12 mouse cellular contexts compared by ENCODE assay signal in genomic region chr15:82255248-82255647, GRCm38 (mm10). TPM values are rescaled to one million over a fixed set of nuclear protein-coding genes. Genes with fewer than 3 reads are reported as not detected.
DNase-seq lines count a peak whose midpoint lies in the region; ATAC-seq and TF ChIP-seq lines count a peak whose summit lies in the region.
"Had no signal": no experiment of that assay in that cellular context is flagged by ENCODE, and none has a peak within 500 bp of the region (broad histone marks: within the 10 kb centered on the region; RNA-seq: fewer than 3 reads in every experiment).

No protein-coding gene starts in this region.

- WGBS in hindbrain, embryonic 16.5 days, result 39% methylated on average over 4 of the region's 4 CpGs
- WGBS in heart, embryonic 12.5 days, result 48% methylated on average over 4 of the region's 4 CpGs

- peak overlapping the region; percentile 59 for H3K4me2 ChIP-seq in hindbrain, embryonic 16.5 days (ENCODE audit: low read length)
- H3K4me2 ChIP-seq in heart, embryonic 12.5 days, result no peak overlapping the region

- peaks cover 6% of the 10 kb centered on the region for H3K4me1 ChIP-seq in testis, adult 2 months (ENCODE audit: control insufficient read depth, insufficient read depth, low read length)
- H3K4me1 ChIP-seq in hindbrain, embryonic 16.5 days (ENCODE audit: control insufficient read depth, insufficient read depth, low read depth, low read length), result peaks cover 22% of the 10 kb centered on the region
- 0 out of 2 replicates have a peak, but pooled peaks cover 5% of the 10 kb centered on the region for H3K4me1 ChIP-seq in heart, embryonic 12.5 days (replicated peaks)

- ATAC-seq in frontal cortex, adult (ENCODE audit: low TSS enrichment), result peak; percentile 55
- no peak for ATAC-seq in hindbrain, embryonic 16.5 days
- ATAC-seq in heart, embryonic 12.5 days (ENCODE audit: insufficient number of reproducible peaks, low FRiP score), result no peak

- no peak for TF ChIP-seq POLR2A in testis, adult 2 months (IDR thresholded peaks at IDR 0.05; ENCODE audit: control insufficient read depth, low read depth, low read length)

- peak overlapping the region; percentile 74; the same call in 1 of the 2 replicates for H3K9ac ChIP-seq in hindbrain, embryonic 16.5 days (ENCODE audit: low read depth, low read length)
- no peak overlapping the region for H3K9ac ChIP-seq in heart, embryonic 12.5 days

- H3K27me3 ChIP-seq in testis, adult 2 months (ENCODE audit: control insufficient read depth, insufficient read depth, low read length), result no peaks in the 10 kb centered on the region
- no peaks in the 10 kb centered on the region for H3K27me3 ChIP-seq in hindbrain, embryonic 16.5 days (replicated peaks; ENCODE audit: control insufficient read depth, insufficient read depth, low read length)
- peaks cover 24% of the 10 kb centered on the region for H3K27me3 ChIP-seq in heart, embryonic 12.5 days (replicated peaks)

- no peak overlapping the region for H3K27ac ChIP-seq in testis, adult 2 months (ENCODE audit: control insufficient read depth, insufficient read depth, low read depth, low read length)
- peak overlapping the region; percentile 90 for H3K27ac ChIP-seq in hindbrain, embryonic 16.5 days (ENCODE audit: low read depth, low read length)
- H3K27ac ChIP-seq in heart, embryonic 12.5 days (ENCODE audit: poor library complexity, severe bottlenecking), result no peak overlapping the region

- DNase-seq in frontal cortex, postnatal 10 days (ENCODE audit: low spot score in 2 of 2), result no peak
- DNase-seq in testis, postnatal 14 days (ENCODE audit: low spot score), result no peak
- no peak for DNase-seq in yolk sac, embryonic 10.5 days (ENCODE audit: low spot score)
- no peak for DNase-seq in layer of hippocampus, adult 9-11 months
- DNase-seq: kidney, adult 11 months; lung, postnatal 14 days had no signal

- peak overlapping the region; percentile 68 for H3K4me3 ChIP-seq in testis, adult 2 months (ENCODE audit: control insufficient read depth, low read depth, low read length)
- H3K4me3 ChIP-seq in hindbrain, embryonic 16.5 days (ENCODE audit: low read length), result no peak overlapping the region; the same call in 1 of the 2 replicates
- no peak overlapping the region for H3K4me3 ChIP-seq in heart, embryonic 12.5 days
- H3K4me3 ChIP-seq: erythroblast, embryonic 14.5 days had no signal

- TF ChIP-seq CTCF in testis, adult 2 months (IDR thresholded peaks at IDR 0.05; ENCODE audit: control insufficient read depth, insufficient read depth, insufficient replicate concordance, low read depth, low read length), result no peak

- no peaks in the 10 kb centered on the region for H3K9me3 ChIP-seq in hindbrain, embryonic 16.5 days (ENCODE audit: control insufficient read depth, low read length)
- H3K9me3 ChIP-seq in heart, embryonic 12.5 days (replicated peaks), result no peaks in the 10 kb centered on the region

- H3K36me3 ChIP-seq in testis, adult 2 months (ENCODE audit: control insufficient read depth, insufficient read depth, low read length), result no peaks in the 10 kb centered on the region
- no peaks in the 10 kb centered on the region for H3K36me3 ChIP-seq in hindbrain, embryonic 16.5 days (ENCODE audit: control insufficient read depth, insufficient read depth, low read length)
- no peaks in the 10 kb centered on the region for H3K36me3 ChIP-seq in heart, embryonic 12.5 days

RNA-seq across cellular contexts. Expression of gene 1500009C09Rik, which starts 3.1 kb away (rescaled TPM):
- polyA plus RNA-seq in testis, adult 2 months (2012; rRNA removed), result 7.8 and 9.4 TPM in 2 replicates
- polyA plus RNA-seq in hindbrain, embryonic 16.5 days (2015; fragmentation: Nextera tagmentation; extraction: Ambion mirVana), result 16.7 and 20.3 TPM in 2 replicates
- not detected in 2 replicates for polyA plus RNA-seq in heart, embryonic 12.5 days (2016; fragmentation: Nextera tagmentation; extraction: Ambion mirVana)
- polyA plus RNA-seq: erythroblast, embryonic 14.5 days; stomach, embryonic 14.5 days had no signal

RNA-seq across cellular contexts. Expression of gene Cenpm, which starts 10.7 kb away (rescaled TPM):
- polyA plus RNA-seq in testis, adult 2 months (2012; rRNA removed), result 14.6 and 21.3 TPM in 2 replicates
- 20.0 and 24.0 TPM in 2 replicates for polyA plus RNA-seq in hindbrain, embryonic 16.5 days (2015; fragmentation: Nextera tagmentation; extraction: Ambion mirVana)
- 57.9 and 67.0 TPM in 2 replicates for polyA plus RNA-seq in heart, embryonic 12.5 days (2016; fragmentation: Nextera tagmentation; extraction: Ambion mirVana)

RNA-seq across cellular contexts. Expression of gene Sept3, which starts 19.4 kb away (rescaled TPM):
- polyA plus RNA-seq in testis, adult 2 months (2012; rRNA removed), result 12.1 and 14.0 TPM in 2 replicates
- 321 and 348 TPM in 2 replicates for polyA plus RNA-seq in hindbrain, embryonic 16.5 days (2015; fragmentation: Nextera tagmentation; extraction: Ambion mirVana)
- 3.8 and 4.9 TPM in 2 replicates for polyA plus RNA-seq in heart, embryonic 12.5 days (2016; fragmentation: Nextera tagmentation; extraction: Ambion mirVana)
- polyA plus RNA-seq: erythroblast, embryonic 14.5 days had no signal

RNA-seq across cellular contexts. Expression of gene Tnfrsf13c, which starts 31.1 kb away (rescaled TPM):
- polyA plus RNA-seq in testis, adult 2 months (2012; rRNA removed), result 7.2 and 8.0 TPM in 2 replicates
- 0.10 and 0.31 TPM in 2 replicates for polyA plus RNA-seq in hindbrain, embryonic 16.5 days (2015; fragmentation: Nextera tagmentation; extraction: Ambion mirVana)
- polyA plus RNA-seq in heart, embryonic 12.5 days (2016; fragmentation: Nextera tagmentation; extraction: Ambion mirVana), result 0.09 TPM in 1 of 2 replicates, not detected in the other
- polyA plus RNA-seq: stomach, embryonic 14.5 days had no signal

RNA-seq across cellular contexts. Expression of gene Shisa8, which starts 42.6 kb away (rescaled TPM):
- 0.31 and 0.61 TPM in 2 replicates for polyA plus RNA-seq in testis, adult 2 months (2012; rRNA removed)
- polyA plus RNA-seq in hindbrain, embryonic 16.5 days (2015; fragmentation: Nextera tagmentation; extraction: Ambion mirVana), result 3.4 and 4.2 TPM in 2 replicates
- polyA plus RNA-seq in heart, embryonic 12.5 days (2016; fragmentation: Nextera tagmentation; extraction: Ambion mirVana), result 0.19 and 0.35 TPM in 2 replicates

Comparison
In these comparisons a context has a peak if more than half of its experiments do, and no peak if none do; other contexts are left out.
1. RNA of gene Sept3, which starts 19.4 kb away (polyA plus RNA-seq): 321 to 348 TPM in hindbrain, embryonic 16.5 days; 12.1 to 14.0 TPM in testis, adult 2 months and 3.8 to 4.9 TPM in heart, embryonic 12.5 days; every median in the first group is over 10 times any median in the second.